In genomic region chr2:90522455-90522854, GRCm38 (mm10) we compare ENCODE assay signal across 12 mouse cellular contexts. TPM values are rescaled to one million over a fixed set of nuclear protein-coding genes. Genes with fewer than 3 reads are reported as not detected.
DNase-seq lines count a peak whose midpoint lies in the region; ATAC-seq and TF ChIP-seq lines count a peak whose summit lies in the region.
"Had no signal": no experiment of that assay in that cellular context is flagged by ENCODE, and none has a peak within 500 bp of the region (broad histone marks: within the 10 kb centered on the region; RNA-seq: fewer than 3 reads in every experiment).

No protein-coding gene starts in this region.

- intact Hi-C loops in gastrocnemius, postnatal 14 days (cut with DNase I; ENCODE audit: low total_unique reads) = no loop called here

- H3K27me3 ChIP-seq in lung, embryonic 14.5 days (ENCODE audit: insufficient read depth, low read length) = no peaks in the 10 kb centered on the region
- H3K27me3 ChIP-seq in stomach, embryonic 15.5 days (replicated peaks) = no peaks in the 10 kb centered on the region
- H3K27me3 ChIP-seq: neural tube, embryonic 13.5 days had no signal

- no peak for TF ChIP-seq CTCF in lung, embryonic 14.5 days (IDR thresholded peaks at IDR 0.05; ENCODE audit: low read depth)
- TF ChIP-seq CTCF in lung, adult 2 months (IDR thresholded peaks at IDR 0.05; ENCODE audit: insufficient read depth, low read length) = no peak

- H3K4me3 ChIP-seq in lung, embryonic 14.5 days (ENCODE audit: low read depth, low read length) = no peak overlapping the region
- no peak overlapping the region for H3K4me3 ChIP-seq in lung, adult 2 months (replicated peaks; ENCODE audit: extremely low read depth, low read depth, low read length)
- H3K4me3 ChIP-seq in stomach, embryonic 15.5 days (replicated peaks) = no peak overlapping the region
- H3K4me3 ChIP-seq: neural tube, embryonic 13.5 days had no signal

- DNase-seq in kidney, adult 11 months = peak; percentile 76
- DNase-seq in kidney, postnatal 10 days = no peak
- DNase-seq in lung, embryonic 14.5 days = peak; percentile 30
- DNase-seq in lung, adult 2 months = no peak
- DNase-seq in gastrocnemius, postnatal 14 days = peak; percentile 12
- no peak for DNase-seq in urinary bladder, adult 18-20 months (ENCODE audit: low spot score in 2 of 2)
- no peak for DNase-seq in ovary, postnatal 10 days (ENCODE audit: low spot score)
- DNase-seq: layer of hippocampus, adult 9-11 months; thymus, adult 18-20 months had no signal

- no peaks in the 10 kb centered on the region for H3K9me3 ChIP-seq in lung, embryonic 14.5 days (ENCODE audit: low read depth, low read length)
- no peaks in the 10 kb centered on the region for H3K9me3 ChIP-seq in stomach, embryonic 15.5 days
- H3K9me3 ChIP-seq: neural tube, embryonic 13.5 days had no signal

- no peak overlapping the region for H3K4me2 ChIP-seq in lung, embryonic 14.5 days
- H3K4me2 ChIP-seq in stomach, embryonic 15.5 days = no peak overlapping the region
- H3K4me2 ChIP-seq: neural tube, embryonic 13.5 days had no signal

- WGBS in lung, embryonic 14.5 days = 59% methylated on average over 6 of the region's 6 CpGs
- WGBS in lung, adult 2 months = 60% methylated on average over 6 of the region's 6 CpGs
- WGBS in stomach, embryonic 15.5 days = 65% methylated on average over 6 of the region's 6 CpGs

- H3K9ac ChIP-seq in lung, embryonic 14.5 days = no peak overlapping the region
- no peak overlapping the region for H3K9ac ChIP-seq in stomach, embryonic 15.5 days
- H3K9ac ChIP-seq: neural tube, embryonic 13.5 days had no signal

- peak overlapping the region; percentile 14; the same call in 1 of the 2 replicates for H3K27ac ChIP-seq in lung, embryonic 14.5 days (ENCODE audit: low read depth)
- H3K27ac ChIP-seq in stomach, embryonic 15.5 days = no peak overlapping the region
- H3K27ac ChIP-seq: macrophage; neural tube, embryonic 13.5 days had no signal

- no peak for TF ChIP-seq POLR2A in lung, adult 2 months (IDR thresholded peaks at IDR 0.05; ENCODE audit: borderline replicate concordance, extremely low read depth, low read depth, low read length)

- no peaks in the 10 kb centered on the region for H3K36me3 ChIP-seq in lung, embryonic 14.5 days (ENCODE audit: insufficient read depth)
- no peaks in the 10 kb centered on the region for H3K36me3 ChIP-seq in stomach, embryonic 15.5 days
- H3K36me3 ChIP-seq: neural tube, embryonic 13.5 days had no signal

- H3K4me1 ChIP-seq in lung, embryonic 14.5 days (ENCODE audit: insufficient read depth) = peaks cover 3% of the 10 kb centered on the region; the same call in 1 of the 2 replicates
- peaks cover 5% of the 10 kb centered on the region for H3K4me1 ChIP-seq in lung, adult 2 months (ENCODE audit: control insufficient read depth, insufficient read depth, low read length)
- peaks cover 22% of the 10 kb centered on the region for H3K4me1 ChIP-seq in stomach, embryonic 15.5 days

- ATAC-seq in lung, embryonic 14.5 days (ENCODE audit: insufficient read depth) = peak; percentile 25; the same call in 1 of the 2 replicates
- ATAC-seq in stomach, embryonic 15.5 days (ENCODE audit: insufficient read depth, low FRiP score, low read depth) = 0 out of 2 replicates have a peak, but pooled peaks have one; percentile 14

RNA-seq across cellular contexts. Expression of gene Ptprj, which starts 58.0 kb away (rescaled TPM):
- 4.9 and 5.4 TPM in 2 replicates for polyA plus RNA-seq in lung, embryonic 14.5 days (2014; fragmentation: Nextera tagmentation; extraction: Ambion mirVana)
- polyA plus RNA-seq in lung, adult 2 months (2012; rRNA removed) = 10.1 and 16.0 TPM in 2 replicates
- total RNA-seq in gastrocnemius, postnatal 14 days (2021) = 1 to 10 TPM; 6.5 to 6.6 TPM
- 4.9 and 5.4 TPM in 2 replicates for polyA plus RNA-seq in stomach, embryonic 15.5 days (2015; fragmentation: Nextera tagmentation; extraction: Ambion mirVana)

Comparison
In these comparisons a context has a peak if more than half of its experiments do, and no peak if none do; other contexts are left out.
1. DNase-seq: peak in kidney, adult 11 months (single experiment), lung, embryonic 14.5 days (single experiment) and gastrocnemius, postnatal 14 days (single experiment); none in kidney, postnatal 10 days (single experiment), lung, adult 2 months (single experiment), urinary bladder, adult 18-20 months (0 of 2) and ovary, postnatal 10 days (single experiment).